Mouse (Mus musculus): Measurements from ENCODE around the gene Sec61b. TPM values are rescaled to one million over a fixed set of nuclear protein-coding genes. Genes with fewer than 3 reads are reported as not detected.

Gene Sec61b
- polyA plus RNA-seq, 1 experiment = 175 TPM

DNA sequence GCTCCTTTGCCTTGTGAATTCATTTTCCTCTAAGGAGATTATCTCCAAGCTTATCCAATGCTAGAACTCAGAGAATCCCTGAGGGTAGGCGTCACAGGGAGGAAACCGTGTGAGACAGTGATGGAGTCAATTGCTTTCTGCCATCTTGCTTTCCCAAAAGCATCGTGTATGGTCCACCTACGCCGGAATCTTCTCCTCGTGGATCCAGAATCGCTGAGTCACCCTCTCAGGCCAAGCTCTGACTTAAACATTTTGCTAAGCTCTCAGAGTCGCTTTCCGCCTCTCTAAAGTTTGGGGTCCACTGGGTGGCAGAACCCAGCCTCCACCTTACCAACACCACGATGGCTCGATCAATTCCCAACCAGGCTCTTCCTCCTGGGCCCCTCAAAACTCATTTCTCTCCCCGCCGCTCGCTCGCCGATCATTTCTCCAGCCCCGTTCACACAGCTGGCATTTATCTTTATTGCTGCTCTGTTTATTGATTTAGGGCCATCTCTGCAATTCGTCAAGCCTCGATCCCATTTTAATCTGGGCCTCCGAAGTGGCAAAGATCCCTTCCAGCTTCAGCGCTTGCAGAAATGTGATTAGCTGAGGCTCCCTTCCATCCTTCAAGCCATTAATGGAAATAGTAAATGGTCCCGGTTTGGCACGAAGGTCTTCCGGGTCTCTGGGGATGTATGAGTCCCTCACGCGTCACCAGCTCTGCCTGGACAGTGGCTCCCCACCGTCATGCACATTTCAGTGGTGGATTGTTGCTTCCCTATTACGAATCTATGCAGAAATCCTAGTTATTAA lies 38.7 kb upstream of the Sec61b start:
- TF ChIP-seq CTCF (IDR thresholded peaks at IDR 0.05; ENCODE audit: extremely low read depth, insufficient read depth, insufficient read length, insufficient replicate concordance) = no peak
- TF ChIP-seq POLR2A (IDR thresholded peaks at IDR 0.05; ENCODE audit: low read depth, low read length) = no peak
- no peak overlapping the region for H3K4me3 ChIP-seq (ENCODE audit: extremely low read depth, insufficient read depth, insufficient read length)
- 79% methylated on average over 28 of the region's 28 CpGs for WGBS
- no peaks in the 10 kb centered on the region for H3K36me3 ChIP-seq (ENCODE audit: control insufficient read depth, insufficient read depth, low read length)
- no peaks in the 10 kb centered on the region; the same call in 1 of the 2 replicates for H3K4me1 ChIP-seq (ENCODE audit: control insufficient read depth, insufficient read depth, insufficient read length)
- no peaks in the 10 kb centered on the region for H3K27me3 ChIP-seq (ENCODE audit: control insufficient read depth, insufficient read depth, low read length)
- H3K27ac ChIP-seq (ENCODE audit: insufficient read depth, low read length) = no peak overlapping the region
- no peak for DNase-seq (ENCODE audit: low read depth in 1 of 2, low spot score in 2 of 2)

- WGBS = 8% methylated on average over 33 of the region's 33 CpGs
- no peaks in the 10 kb centered on the region for H3K36me3 ChIP-seq (ENCODE audit: control insufficient read depth, insufficient read depth, low read length)
- DNase-seq (ENCODE audit: low read depth in 1 of 2, low spot score in 2 of 2) = peak; percentile 29 to 63
- TF ChIP-seq POLR2A (IDR thresholded peaks at IDR 0.05; ENCODE audit: low read depth, low read length) (no peak), CTCF (IDR thresholded peaks at IDR 0.05; ENCODE audit: extremely low read depth, insufficient read depth, insufficient read length, insufficient replicate concordance) (peak; percentile 81; the same call in 1 of the 2 replicates)
- H3K27ac ChIP-seq (ENCODE audit: insufficient read depth, low read length) = no peak overlapping the region
- H3K27me3 ChIP-seq (ENCODE audit: control insufficient read depth, insufficient read depth, low read length) = no peaks in the 10 kb centered on the region
- H3K4me3 ChIP-seq (ENCODE audit: extremely low read depth, insufficient read depth, insufficient read length) = peak overlapping the region; percentile 41; the same call in 1 of the 2 replicates
- H3K4me1 ChIP-seq (ENCODE audit: control insufficient read depth, insufficient read depth, insufficient read length) = no peaks in the 10 kb centered on the region; the same call in 1 of the 2 replicates
These were observed 36.8 kb upstream of the Sec61b start for GRCm38 (mm10) chr4:47437365-47438340.

GRCm38 (mm10) chr4:47438956-47439355 lies 35.5 kb upstream of the Sec61b start:
- TF ChIP-seq CTCF (IDR thresholded peaks at IDR 0.05; ENCODE audit: extremely low read depth, insufficient read depth, insufficient read length, insufficient replicate concordance) (no peak), POLR2A (IDR thresholded peaks at IDR 0.05; ENCODE audit: low read depth, low read length) (no peak)
- Histone ChIP-seq H3K4me1 (ENCODE audit: control insufficient read depth, insufficient read depth, insufficient read length) (no peaks in the 10 kb centered on the region; the same call in 1 of the 2 replicates), H3K27ac (ENCODE audit: insufficient read depth, low read length) (no peak overlapping the region), H3K27me3 (ENCODE audit: control insufficient read depth, insufficient read depth, low read length) (no peaks in the 10 kb centered on the region), H3K36me3 (ENCODE audit: control insufficient read depth, insufficient read depth, low read length) (no peaks in the 10 kb centered on the region), H3K4me3 (ENCODE audit: extremely low read depth, insufficient read depth, insufficient read length) (no peak overlapping the region)
- WGBS = 92% methylated on average over 6 of the region's 6 CpGs
- DNase-seq (ENCODE audit: low read depth in 1 of 2, low spot score in 2 of 2) = no peak

DNA sequence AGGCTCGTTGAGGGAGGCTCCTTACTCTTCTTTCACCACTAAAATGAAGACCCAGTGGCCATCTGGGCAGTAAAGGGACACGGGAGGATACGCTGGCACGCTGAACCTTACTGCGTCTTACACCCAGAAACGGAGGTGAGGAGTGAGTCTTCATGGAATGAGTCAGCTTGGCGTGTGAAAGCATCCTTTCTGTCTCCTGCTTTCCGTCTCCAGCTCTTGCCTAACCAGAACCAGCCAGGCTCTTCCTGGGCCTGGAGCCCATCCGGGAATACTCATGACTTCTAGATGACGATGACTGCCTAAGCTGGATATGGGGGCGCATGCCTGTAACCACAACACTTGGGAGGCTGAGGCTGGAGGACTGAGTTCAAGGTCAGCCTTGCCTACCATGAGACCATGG lies 33.5 kb upstream of the Sec61b start:
- TF ChIP-seq POLR2A (IDR thresholded peaks at IDR 0.05; ENCODE audit: low read depth, low read length) = no peak
- TF ChIP-seq CTCF (IDR thresholded peaks at IDR 0.05; ENCODE audit: extremely low read depth, insufficient read depth, insufficient read length, insufficient replicate concordance) = no peak
- Histone ChIP-seq H3K36me3 (ENCODE audit: control insufficient read depth, insufficient read depth, low read length) (no peaks in the 10 kb centered on the region), H3K4me1 (ENCODE audit: control insufficient read depth, insufficient read depth, insufficient read length) (no peaks in the 10 kb centered on the region; the same call in 1 of the 2 replicates), H3K27ac (ENCODE audit: insufficient read depth, low read length) (no peak overlapping the region), H3K27me3 (ENCODE audit: control insufficient read depth, insufficient read depth, low read length) (no peaks in the 10 kb centered on the region), H3K4me3 (ENCODE audit: extremely low read depth, insufficient read depth, insufficient read length) (no peak overlapping the region)
- DNase-seq (ENCODE audit: low read depth in 1 of 2, low spot score in 2 of 2) = no peak
- WGBS = 92% methylated on average over 11 of the region's 11 CpGs

DNA sequence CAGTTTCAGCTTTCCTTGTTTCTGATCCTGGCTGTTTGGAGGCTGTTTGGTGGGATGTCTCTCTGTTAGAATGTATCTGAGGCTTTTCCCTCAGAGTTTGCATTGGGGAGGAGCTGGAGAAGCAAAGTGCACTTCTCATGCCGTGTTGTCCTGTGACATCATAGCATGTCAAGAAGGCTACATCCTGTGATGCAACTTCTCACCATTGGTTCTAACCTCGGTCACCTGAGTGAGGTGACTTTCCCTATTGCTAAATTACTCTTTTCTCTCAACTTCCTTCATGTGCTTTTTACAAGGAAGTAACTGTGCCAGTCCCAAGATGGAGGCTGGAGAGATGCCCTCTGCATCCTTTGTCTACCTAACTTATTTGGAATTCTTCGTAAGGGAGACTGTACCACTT lies 25.9 kb upstream of the Sec61b start:
- DNase-seq (ENCODE audit: low read depth in 1 of 2, low spot score in 2 of 2) = no peak
- WGBS = 77% methylated on average over 3 of the region's 3 CpGs
- H3K36me3 ChIP-seq (ENCODE audit: control insufficient read depth, insufficient read depth, low read length) = no peaks in the 10 kb centered on the region
- no peaks in the 10 kb centered on the region for H3K27me3 ChIP-seq (ENCODE audit: control insufficient read depth, insufficient read depth, low read length)
- H3K27ac ChIP-seq (ENCODE audit: insufficient read depth, low read length) = no peak overlapping the region
- TF ChIP-seq CTCF (IDR thresholded peaks at IDR 0.05; ENCODE audit: extremely low read depth, insufficient read depth, insufficient read length, insufficient replicate concordance) = no peak
- no peak for TF ChIP-seq POLR2A (IDR thresholded peaks at IDR 0.05; ENCODE audit: low read depth, low read length)
- H3K4me1 ChIP-seq (ENCODE audit: control insufficient read depth, insufficient read depth, insufficient read length) = no peaks in the 10 kb centered on the region
- no peak overlapping the region for H3K4me3 ChIP-seq (ENCODE audit: extremely low read depth, insufficient read depth, insufficient read length)

DNA sequence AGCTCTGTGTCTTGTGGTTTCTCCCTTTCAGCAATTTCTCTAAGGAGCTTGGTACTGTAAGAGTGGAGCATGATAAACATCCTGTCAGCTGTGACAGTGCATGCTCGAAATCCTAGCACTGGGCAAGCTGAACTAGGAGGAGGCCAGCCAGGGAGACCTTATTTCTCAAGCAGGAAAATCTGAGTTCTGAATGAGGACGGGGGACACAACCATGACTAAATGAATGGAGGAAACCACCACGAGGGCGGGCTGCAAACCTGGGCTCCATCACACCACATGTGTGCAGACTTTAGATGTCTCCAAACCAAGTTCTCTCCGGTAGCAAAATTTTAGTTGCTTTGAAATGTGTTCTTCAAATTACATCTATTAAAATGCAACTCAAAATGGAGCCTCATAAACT lies 25.3 kb upstream of the Sec61b start:
- WGBS = 43% methylated on average over 5 of the region's 5 CpGs
- no peak overlapping the region for H3K27ac ChIP-seq (ENCODE audit: insufficient read depth, low read length)

More for the DNA sequence above, 25.3 kb upstream of the Sec61b start:
- H3K27me3 ChIP-seq (ENCODE audit: control insufficient read depth, insufficient read depth, low read length) = no peaks in the 10 kb centered on the region
- no peak for DNase-seq (ENCODE audit: low read depth in 1 of 2, low spot score in 2 of 2)
- no peaks in the 10 kb centered on the region for H3K4me1 ChIP-seq (ENCODE audit: control insufficient read depth, insufficient read depth, insufficient read length)
- H3K4me3 ChIP-seq (ENCODE audit: extremely low read depth, insufficient read depth, insufficient read length) = no peak overlapping the region
- no peaks in the 10 kb centered on the region for H3K36me3 ChIP-seq (ENCODE audit: control insufficient read depth, insufficient read depth, low read length)
- TF ChIP-seq POLR2A (IDR thresholded peaks at IDR 0.05; ENCODE audit: low read depth, low read length) (no peak), CTCF (IDR thresholded peaks at IDR 0.05; ENCODE audit: extremely low read depth, insufficient read depth, insufficient read length, insufficient replicate concordance) (no peak)
